Mouse (Mus musculus) inflammation-experienced regulatory T-cells, adult 6 months (primary cell): ENCODE data around the gene Ppp2r2d. TPM values are rescaled to one million over a fixed set of nuclear protein-coding genes. Genes with fewer than 3 reads are reported as not detected.

Experiments
- ATAC-seq: one replicate; pipeline ENCODE4 v1.8.0; 2017
- polyA plus RNA-seq, 3 experiments: library from polyadenylated mRNA; unstranded; fragments of 100-300 nt; shearing (Covaris generic); gene quantifications; one replicate each; pipeline ENCODE4 v1.2.1; 2017

The Ppp2r2d gene
- polyA plus RNA-seq, 3 experiments from 2014 or later: 15.2 to 17.5 (median 16.9) TPM

GRCm38 (mm10) chr7:138863950-138864572 lies 18.2 kb downstream of the Ppp2r2d start:
- ATAC-seq: no peak

- ATAC-seq: no peak
These were observed 18.9 kb downstream of the Ppp2r2d start for GRCm38 (mm10) chr7:138864776-138865175.

GRCm38 (mm10) chr7:138867286-138867685 lies 21.4 kb downstream of the Ppp2r2d start:
- ATAC-seq: no peak

GRCm38 (mm10) chr7:138868316-138868715 lies 22.4 kb downstream of the Ppp2r2d start:
- no peak for ATAC-seq

- ATAC-seq: no peak
These were observed 27.1 kb downstream of the Ppp2r2d start for GRCm38 (mm10) chr7:138872956-138873355.

- ATAC-seq: no peak
These were observed 29.2 kb downstream of the Ppp2r2d start for GRCm38 (mm10) chr7:138875031-138875430.

- no peak for ATAC-seq
These were observed 37.8 kb downstream of the Ppp2r2d start for GRCm38 (mm10) chr7:138883724-138884123.

GRCm38 (mm10) chr7:138885365-138886289 lies 39.7 kb downstream of the Ppp2r2d start:
- no peak for ATAC-seq

GRCm38 (mm10) chr7:138898122-138898521 lies 52.2 kb downstream of the Ppp2r2d start:
- no peak for ATAC-seq

GRCm38 (mm10) chr7:138898743-138899142 lies 52.9 kb downstream of the Ppp2r2d start:
- ATAC-seq: no peak

GRCm38 (mm10) chr7:138903886-138904435 lies 58.1 kb downstream of the Ppp2r2d start:
- no peak for ATAC-seq

GRCm38 (mm10) chr7:138906441-138906840 lies 60.6 kb downstream of the Ppp2r2d start:
- no peak for ATAC-seq

GRCm38 (mm10) chr7:138907043-138907442 lies 61.2 kb downstream of the Ppp2r2d start:
- no peak for ATAC-seq

- ATAC-seq: no peak
These were observed 62.1 kb downstream of the Ppp2r2d start for GRCm38 (mm10) chr7:138907976-138908375.

- ATAC-seq: no peak
These were observed 62.9 kb downstream of the Ppp2r2d start for GRCm38 (mm10) chr7:138908768-138909276.

- peak; percentile 88 for ATAC-seq
These were observed 63.7 kb downstream of the Ppp2r2d start, which contains the start of gene Bnip3 for GRCm38 (mm10) chr7:138909277-138910192. Gene Bnip3, minus strand, starts transcription at chr7:138909519.

GRCm38 (mm10) chr7:138910193-138910562 lies 64.3 kb downstream of the Ppp2r2d start:
- no peak for ATAC-seq

- ATAC-seq: no peak
These were observed 67.7 kb downstream of the Ppp2r2d start for GRCm38 (mm10) chr7:138913616-138914015.

- ATAC-seq: peak; percentile 50
These were observed 73.5 kb downstream of the Ppp2r2d start for GRCm38 (mm10) chr7:138919156-138919944.

- no peak for ATAC-seq
These were observed 75.7 kb downstream of the Ppp2r2d start for GRCm38 (mm10) chr7:138921611-138922010.

- no peak for ATAC-seq
These were observed 78.0 kb downstream of the Ppp2r2d start for GRCm38 (mm10) chr7:138923756-138924425.
